Mouse (Mus musculus) cerebellum, adult 8-10 months (tissue): ENCODE data around the gene Tmem238.

Experiments used
- DNase-seq: peaks from one replicate; pipeline ENCODE4 v3.0.0; 2022

The Tmem238 gene

DNA sequence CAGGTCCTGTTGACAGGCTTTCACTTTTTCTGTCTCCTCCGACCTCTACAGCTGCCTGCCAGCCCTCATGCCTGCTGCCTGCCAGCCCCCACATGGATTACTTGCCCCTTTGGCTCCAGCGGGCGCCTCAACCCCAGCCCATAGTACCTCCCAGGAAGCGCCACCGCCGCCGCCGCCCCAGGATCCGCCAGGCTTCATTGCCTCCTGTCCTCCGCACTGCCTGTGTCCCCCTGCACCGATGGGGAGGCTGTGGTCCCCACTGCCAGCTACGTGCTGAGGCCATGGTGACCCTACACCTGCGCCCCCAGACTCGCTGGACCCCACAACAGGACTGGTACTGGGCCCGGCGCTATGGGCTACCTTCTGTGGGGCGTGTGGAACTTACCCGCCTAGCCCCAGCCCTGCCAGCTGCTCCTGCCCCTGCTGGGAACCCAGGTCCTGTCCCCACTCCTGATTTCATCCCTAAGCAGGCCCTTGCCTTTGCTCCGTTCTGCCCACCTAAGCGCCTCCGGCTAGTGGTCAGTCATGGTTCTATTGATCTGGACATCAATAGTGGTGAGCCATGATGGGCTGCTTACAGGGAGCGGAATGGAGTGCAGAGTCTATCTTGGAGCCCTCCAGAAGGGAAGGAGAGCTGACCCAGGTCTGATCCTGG is 43.0 kb downstream of the Tmem238 start:
- no peak for DNase-seq

GRCm38 (mm10) chr7:4744886-4745285 is 44.6 kb downstream of the Tmem238 start:
- no peak for DNase-seq

- DNase-seq: no peak
These were observed 46.1 kb downstream of the Tmem238 start for GRCm38 (mm10) chr7:4743354-4743753.

DNA sequence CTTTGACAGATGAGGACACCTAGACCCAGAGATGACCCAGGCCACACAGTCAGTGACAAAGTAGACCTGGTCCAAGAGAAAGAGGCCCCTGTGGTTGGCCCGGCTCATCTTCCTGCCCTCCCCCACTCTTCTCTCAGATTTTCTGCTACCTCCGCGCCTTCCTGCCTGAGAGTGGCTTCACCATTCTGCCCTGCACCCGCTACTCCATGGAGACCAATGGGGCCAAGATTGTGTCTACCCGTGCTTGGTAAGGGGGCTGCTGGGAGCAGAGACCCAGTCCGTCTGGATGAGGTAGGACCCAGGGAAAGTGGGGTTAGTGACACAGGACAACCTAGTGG is 47.0 kb downstream of the Tmem238 start:
- DNase-seq: no peak

DNA sequence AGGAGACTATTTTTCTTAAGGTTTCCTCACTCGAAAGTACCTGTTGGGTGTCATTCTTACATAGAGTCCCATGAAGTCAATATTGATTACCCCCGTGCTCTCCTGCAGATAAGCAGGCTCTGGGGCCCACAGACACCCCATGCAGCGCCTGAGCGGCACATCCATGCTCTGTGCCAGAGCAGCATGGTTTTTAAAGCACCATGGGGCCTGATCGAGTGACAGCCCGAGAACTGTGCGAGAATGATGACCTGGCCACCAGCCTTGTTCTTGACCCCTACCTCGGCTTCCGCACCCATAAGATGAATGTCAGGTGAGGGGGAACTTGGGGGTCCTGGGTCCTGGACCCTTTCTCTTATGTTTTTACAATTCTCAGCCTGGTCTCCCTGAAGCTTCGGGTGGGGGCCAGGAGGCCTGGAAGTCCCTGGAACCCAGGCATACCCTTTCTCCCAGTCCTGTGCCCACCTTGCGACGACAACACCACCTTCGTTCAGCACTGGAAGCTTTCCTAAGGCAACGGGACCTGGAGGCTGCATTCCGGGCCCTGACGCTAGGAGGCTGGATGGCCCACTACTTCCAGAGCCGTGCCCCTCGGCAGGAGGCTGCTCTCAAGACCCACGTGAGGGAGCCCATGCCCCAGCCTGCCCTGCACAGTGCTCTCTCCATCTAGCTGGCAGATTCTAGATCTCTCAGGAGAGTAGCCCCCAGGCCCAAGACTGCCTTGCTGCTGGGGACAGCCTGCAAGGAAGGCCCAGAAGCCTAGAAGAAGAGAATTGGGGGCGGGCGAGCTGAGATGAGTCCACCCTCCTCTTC is 47.6 kb downstream of the Tmem238 start:
- DNase-seq: peak; percentile 37

DNA sequence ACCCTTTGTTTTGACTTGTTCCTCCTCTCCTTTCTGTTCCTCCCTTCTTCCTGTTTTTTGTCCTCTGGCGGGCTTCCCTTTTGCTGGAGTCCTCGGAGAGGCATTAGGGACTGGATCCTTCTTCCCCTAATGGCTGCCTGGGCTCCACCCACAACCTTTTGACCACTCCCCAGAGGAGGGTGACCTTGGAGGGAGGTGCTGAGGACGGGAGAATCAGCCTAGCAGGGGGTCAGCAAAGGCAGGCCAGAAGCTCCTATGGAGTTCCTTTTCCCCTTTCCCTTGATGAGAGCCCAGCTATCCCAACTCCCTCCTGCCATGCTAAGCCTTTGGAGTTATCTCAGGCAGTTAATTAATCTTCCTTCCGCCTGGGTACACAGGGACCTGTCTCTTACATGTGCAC is 48.3 kb downstream of the Tmem238 start:
- peak; percentile 71 for DNase-seq

- DNase-seq: no peak
These were observed 49.1 kb downstream of the Tmem238 start for GRCm38 (mm10) chr7:4740309-4740727.

DNA sequence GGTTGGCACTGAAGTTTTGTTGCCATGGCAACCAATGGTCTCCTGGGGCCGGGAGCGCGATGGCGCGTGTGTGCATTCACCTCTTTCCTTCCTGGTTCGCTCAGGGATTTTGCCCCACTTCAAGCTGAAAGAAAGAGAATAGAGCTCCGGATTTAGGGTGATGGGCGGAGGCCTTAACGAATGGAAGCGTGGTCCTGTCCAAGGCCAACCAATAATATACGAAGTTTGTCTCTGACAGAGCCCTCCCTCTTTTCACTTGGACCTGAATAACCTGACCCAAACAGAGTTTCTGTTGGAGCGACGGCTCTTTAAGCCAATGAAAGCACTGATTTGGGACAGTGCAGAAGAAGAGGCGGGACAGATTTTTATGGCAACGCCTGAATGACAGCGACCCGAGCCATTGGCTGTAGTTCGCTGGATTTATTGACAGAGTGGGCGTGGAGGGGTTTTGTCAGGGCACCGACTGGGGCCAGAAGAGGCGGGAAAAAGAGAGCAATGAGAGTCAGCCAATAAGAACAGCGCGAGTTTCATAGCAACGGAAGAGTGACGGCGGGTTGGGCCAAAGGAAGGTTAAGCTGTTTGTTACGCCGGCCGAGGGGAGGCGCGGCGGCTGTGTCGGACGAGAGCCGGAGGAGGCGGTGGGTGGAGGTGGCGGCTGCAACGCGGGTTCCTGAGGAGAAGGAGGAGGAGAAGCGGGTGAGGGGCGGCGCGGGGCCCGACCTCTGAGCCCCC is 49.7 kb downstream of the Tmem238 start, which contains the start of gene Kmt5c:
Kmt5c (plus strand) TSS at position 572 of the 732 bp plus-strand sequence.
- peak; percentile 98 for DNase-seq

DNA sequence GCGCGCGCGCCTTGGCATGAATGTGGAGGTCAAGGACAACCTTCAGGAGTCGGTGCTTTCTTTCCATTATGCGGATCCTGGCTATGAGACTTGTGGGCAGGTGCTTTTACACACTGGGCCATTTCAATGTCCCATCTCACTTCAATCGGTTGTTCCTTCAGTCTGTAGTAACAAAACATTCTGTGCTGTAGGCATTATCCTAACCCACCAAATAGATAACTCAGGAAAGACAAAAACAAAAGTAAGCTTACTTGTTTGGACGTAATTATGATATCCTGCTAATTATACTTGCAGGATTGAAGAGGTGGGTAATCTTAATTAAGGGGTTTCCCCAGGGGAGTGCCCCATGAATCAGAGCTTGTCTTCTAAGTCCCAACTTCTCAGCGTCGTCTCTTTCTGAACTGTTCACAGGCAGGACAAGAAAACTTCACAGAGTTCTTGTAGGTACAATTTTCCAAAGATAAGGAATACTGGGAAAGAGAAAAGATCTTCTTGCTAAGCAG is 50.4 kb downstream of the Tmem238 start:
- peak; percentile 29 for DNase-seq
